Mouse (Mus musculus) monocyte, adult 2 months (primary cell): ENCODE data around the gene Sebox.
"Not testable (repeated sequence)": the region's sequence is repeated elsewhere in the genome, so short reads cannot be mapped to it uniquely, and the experiment has no call there.

Source experiments
- DNase-seq, 2 experiments: peaks; one replicate each; pipeline ENCODE4 v3.0.0; 2022; ENCODE audit warnings: low spot score in 2 of 2, low read depth in 1 of 2

The Sebox gene

GRCm38 (mm10) chr11:78497544-78498522 is 5.4 kb upstream of the Sebox start, which contains the start of gene Sarm1:
Sarm1 (minus strand) TSS chr11:78497754.
- peak; percentile 83 for DNase-seq

GRCm38 (mm10) chr11:78499004-78499403 is 4.2 kb upstream of the Sebox start, which contains the start of gene Vtn:
Vtn (plus strand) TSS chr11:78499091.
- no peak for DNase-seq

GRCm38 (mm10) chr11:78499543-78499942 is 3.7 kb upstream of the Sebox start:
- no peak for DNase-seq

GRCm38 (mm10) chr11:78500623-78501202 is 2.5 kb upstream of the Sebox start:
- no peak for DNase-seq

- DNase-seq = no peak
These were observed 1.7 kb upstream of the Sebox start for GRCm38 (mm10) chr11:78501529-78501928.

- DNase-seq = no peak
These were observed 2.2 kb downstream of the Sebox start for GRCm38 (mm10) chr11:78505430-78505829.

GRCm38 (mm10) chr11:78509148-78509547 is 5.9 kb downstream of the Sebox start:
- DNase-seq = no peak

GRCm38 (mm10) chr11:78512025-78512957 is 9.0 kb downstream of the Sebox start, which contains the start of the genes Tmem199 and Poldip2:
Tmem199 (minus strand) TSS chr11:78512172.
Poldip2 (plus strand) TSS chr11:78512193.
- peak; percentile 58 to 77 for DNase-seq

- DNase-seq = no peak
These were observed 10.0 kb downstream of the Sebox start for GRCm38 (mm10) chr11:78513106-78513790.

GRCm38 (mm10) chr11:78515549-78516325 is 12.5 kb downstream of the Sebox start:
- no peak for DNase-seq

GRCm38 (mm10) chr11:78518931-78519330 is 15.7 kb downstream of the Sebox start:
- DNase-seq = no peak

- DNase-seq = no peak
These were observed 18.6 kb downstream of the Sebox start for GRCm38 (mm10) chr11:78521880-78522279.

- DNase-seq = no peak
These were observed 19.3 kb downstream of the Sebox start for GRCm38 (mm10) chr11:78522481-78522997.

GRCm38 (mm10) chr11:78523241-78523955 is 20.2 kb downstream of the Sebox start:
- no peak for DNase-seq

- no peak for DNase-seq
These were observed 21.6 kb downstream of the Sebox start for GRCm38 (mm10) chr11:78524838-78525237.

- DNase-seq = no peak
These were observed 25.5 kb downstream of the Sebox start for GRCm38 (mm10) chr11:78528714-78529113.

GRCm38 (mm10) chr11:78530001-78530400 is 26.8 kb downstream of the Sebox start:
- DNase-seq = no peak

GRCm38 (mm10) chr11:78531046-78531445 is 27.8 kb downstream of the Sebox start:
- no peak for DNase-seq

GRCm38 (mm10) chr11:78531515-78531914 is 28.3 kb downstream of the Sebox start:
- DNase-seq = not testable (repeated sequence)
